8 mouse cellular contexts compared by ENCODE assay signal in the genomic region with DNA sequence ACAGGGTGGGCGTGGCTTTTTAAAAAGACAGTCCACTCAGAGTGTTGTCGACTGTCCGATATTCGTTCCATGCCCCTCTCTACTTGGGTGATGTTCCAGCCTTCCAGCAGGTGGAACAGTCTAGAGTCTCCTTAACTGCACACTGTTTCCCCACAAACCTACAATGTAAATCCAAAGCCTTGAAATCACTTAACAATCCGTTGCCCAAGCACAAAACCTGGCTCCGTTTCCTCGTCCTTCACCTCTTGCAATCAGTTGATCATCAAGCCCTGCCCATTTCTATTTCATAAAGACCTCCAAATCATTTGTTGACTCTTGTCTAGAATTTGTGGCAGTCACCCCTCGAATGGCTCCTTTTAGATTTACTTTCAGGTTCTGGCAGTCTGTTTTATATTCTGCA. TPM values are rescaled to one million over a fixed set of nuclear protein-coding genes. Genes with fewer than 3 reads are reported as not detected.
A peak's percentile ranks its signal among the peaks of the same experiment; 100 is the strongest.
DNase-seq lines count a peak whose midpoint lies in the region; ATAC-seq lines count a peak whose summit lies in the region.

No protein-coding gene starts in this region.

- no peaks in the 10 kb centered on the region; the same call in 1 of the 2 replicates for H3K36me3 ChIP-seq in liver, embryonic 11.5 days (ENCODE audit: control insufficient read depth, insufficient read depth, low read length)
- peaks cover 13% of the 10 kb centered on the region for H3K36me3 ChIP-seq in embryonic facial prominence, embryonic 13.5 days
- peaks cover 12% of the 10 kb centered on the region for H3K36me3 ChIP-seq in hindbrain, embryonic 15.5 days

- H3K9ac ChIP-seq in liver, embryonic 11.5 days (ENCODE audit: low read depth, low read length) = no peak overlapping the region
- no peak overlapping the region for H3K9ac ChIP-seq in embryonic facial prominence, embryonic 13.5 days
- no peak overlapping the region for H3K9ac ChIP-seq in hindbrain, embryonic 15.5 days

- 0 out of 2 replicates have a peak, but pooled peaks cover 2% of the 10 kb centered on the region for H3K4me1 ChIP-seq in liver, embryonic 11.5 days (replicated peaks; ENCODE audit: control insufficient read depth, insufficient read depth, low read length)
- peaks cover 5% of the 10 kb centered on the region for H3K4me1 ChIP-seq in embryonic facial prominence, embryonic 13.5 days
- peaks cover 15% of the 10 kb centered on the region for H3K4me1 ChIP-seq in hindbrain, embryonic 15.5 days (replicated peaks)

- H3K4me2 ChIP-seq in liver, embryonic 11.5 days = peak overlapping the region; percentile 57
- H3K4me2 ChIP-seq in embryonic facial prominence, embryonic 13.5 days = peak overlapping the region; percentile 56
- H3K4me2 ChIP-seq in hindbrain, embryonic 15.5 days = peak overlapping the region; percentile 62

- H3K27ac ChIP-seq in liver, embryonic 11.5 days (ENCODE audit: low read depth, low read length) = no peak overlapping the region
- H3K27ac ChIP-seq in embryonic facial prominence, embryonic 13.5 days = no peak overlapping the region
- H3K27ac ChIP-seq in hindbrain, embryonic 15.5 days (replicated peaks) = no peak overlapping the region

- no peak for DNase-seq in liver, embryonic 11.5 days (ENCODE audit: low spot score)
- DNase-seq in liver = no peak
- DNase-seq in naive thymus-derived CD4-positive, alpha-beta T cell, adult 2 months (ENCODE audit: low read depth) = peak; percentile 13
- no peak for DNase-seq in cerebellum, adult 8-10 months
- DNase-seq in T-cell, adult 2 months (ENCODE audit: low spot score) = no peak
- no peak for DNase-seq in cerebellum, postnatal 4 days (ENCODE audit: low spot score in 2 of 2)

- H3K27me3 ChIP-seq in liver, embryonic 11.5 days (replicated peaks; ENCODE audit: control insufficient read depth, insufficient read depth, low read length) = no peaks in the 10 kb centered on the region
- no peaks in the 10 kb centered on the region for H3K27me3 ChIP-seq in embryonic facial prominence, embryonic 13.5 days
- no peaks in the 10 kb centered on the region for H3K27me3 ChIP-seq in hindbrain, embryonic 15.5 days

- WGBS in liver, embryonic 11.5 days = 77% methylated on average over 8 of the region's 8 CpGs
- 85% methylated on average over 8 of the region's 8 CpGs for WGBS in embryonic facial prominence, embryonic 13.5 days
- 87% methylated on average over 8 of the region's 8 CpGs for WGBS in hindbrain, embryonic 15.5 days

- ATAC-seq in liver, embryonic 11.5 days (replicated peaks; ENCODE audit: low FRiP score) = no peak
- no peak; the same call in 1 of the 2 replicates for ATAC-seq in embryonic facial prominence, embryonic 13.5 days (ENCODE audit: insufficient number of reproducible peaks, insufficient read depth, low FRiP score, low TSS enrichment, low read depth)
- ATAC-seq in hindbrain, embryonic 15.5 days (ENCODE audit: low FRiP score, low read depth) = no peak

- H3K9me3 ChIP-seq in liver, embryonic 11.5 days (ENCODE audit: control insufficient read depth, low read length) = no peaks in the 10 kb centered on the region
- H3K9me3 ChIP-seq in embryonic facial prominence, embryonic 13.5 days = no peaks in the 10 kb centered on the region
- H3K9me3 ChIP-seq in hindbrain, embryonic 15.5 days = no peaks in the 10 kb centered on the region

- H3K4me3 ChIP-seq in liver, embryonic 11.5 days (ENCODE audit: low read depth, low read length) = peak overlapping the region; percentile 77
- peak overlapping the region; percentile 65 for H3K4me3 ChIP-seq in embryonic facial prominence, embryonic 13.5 days
- peak overlapping the region; percentile 94 for H3K4me3 ChIP-seq in hindbrain, embryonic 15.5 days

RNA-seq across cellular contexts. Expression of gene Agk, which starts 1.4 kb away (rescaled TPM):
- polyA plus RNA-seq in liver, embryonic 11.5 days (2014; fragmentation: Nextera tagmentation; extraction: Ambion mirVana) = 35.8 and 40.1 TPM in 2 replicates
- polyA plus RNA-seq in embryonic facial prominence, embryonic 13.5 days (2015; fragmentation: Nextera tagmentation; extraction: Ambion mirVana) = 52.2 and 52.5 TPM in 2 replicates
- polyA plus RNA-seq in hindbrain, embryonic 15.5 days (2015; fragmentation: Nextera tagmentation; extraction: Ambion mirVana) = 57.2 and 57.3 TPM in 2 replicates
